Mouse (Mus musculus): ENCODE results near the gene Ppp1cb.
A peak's percentile ranks its signal among the peaks of the same experiment; 100 is the strongest.

Gene Ppp1cb

DNA sequence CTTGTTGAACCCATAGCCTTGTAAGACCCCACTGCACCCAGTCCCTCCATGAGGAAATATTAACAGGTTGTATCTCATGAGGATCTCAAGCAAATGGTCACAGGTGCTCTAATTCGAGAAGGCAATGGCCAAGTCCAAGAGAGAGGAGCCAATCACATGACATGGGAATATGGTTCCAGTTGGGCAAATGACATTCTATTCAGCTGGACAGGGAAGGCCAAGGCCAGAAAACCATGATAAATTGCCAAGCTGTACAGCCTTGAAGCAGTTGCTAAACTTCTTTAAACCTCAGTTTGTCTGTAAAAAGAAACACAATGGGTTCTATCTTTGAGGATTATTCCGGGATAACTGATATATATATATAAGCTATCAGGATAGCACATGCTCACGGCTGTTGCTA lies 14.7 kb upstream of the Ppp1cb start:
- no peak for DNase-seq (ENCODE audit: low spot score)

DNA sequence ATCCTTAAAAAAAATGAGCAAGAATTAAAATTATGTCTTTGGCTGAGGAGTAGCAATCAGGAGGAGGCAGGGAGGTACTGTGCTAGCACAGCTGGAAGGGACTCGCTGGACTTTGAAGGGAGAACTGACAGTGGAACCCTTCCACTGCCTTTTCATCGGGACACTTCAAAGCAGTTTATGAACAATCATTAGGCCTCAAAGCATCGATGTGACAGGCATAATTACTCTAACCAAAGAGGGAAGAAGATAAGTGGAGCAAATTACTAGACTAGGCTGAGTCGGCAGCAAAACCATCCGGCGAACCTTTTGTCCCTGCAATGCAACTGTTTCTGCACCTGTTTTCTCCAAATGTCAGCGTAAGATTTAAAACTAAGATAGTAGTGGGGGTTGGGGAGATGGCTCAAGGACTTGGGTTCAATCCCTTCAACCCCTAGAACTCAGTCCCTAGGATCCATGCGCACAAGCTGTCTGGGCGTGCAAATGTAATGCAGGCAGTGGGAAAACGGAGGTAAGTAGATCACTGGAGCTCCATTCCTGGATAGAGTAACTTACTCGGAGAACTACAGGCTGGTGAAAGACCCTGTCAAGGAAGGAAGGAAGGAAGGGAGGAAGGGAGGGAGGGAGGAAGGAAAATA lies 13.2 kb upstream of the Ppp1cb start:
- DNase-seq (ENCODE audit: low spot score): no peak

DNA sequence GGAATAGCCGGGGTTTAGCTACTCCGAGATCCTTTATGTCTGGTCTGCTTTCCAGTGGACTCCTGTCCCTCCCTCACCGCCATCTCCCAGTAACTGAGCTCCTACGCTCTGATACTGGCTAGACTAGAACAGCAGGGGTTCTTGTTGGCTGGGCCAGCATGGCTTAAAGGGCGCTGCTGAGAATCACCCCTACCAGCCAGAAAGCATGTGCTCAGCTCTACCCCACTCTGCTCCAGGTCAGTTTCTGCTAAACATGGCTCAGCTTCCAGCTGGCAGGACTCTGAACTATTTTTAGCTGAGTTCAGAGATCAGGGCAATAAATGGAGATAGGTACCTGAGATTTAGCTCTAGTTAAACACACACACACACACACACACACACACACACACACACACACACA lies 12.2 kb upstream of the Ppp1cb start:
- DNase-seq (ENCODE audit: low spot score): no peak

DNA sequence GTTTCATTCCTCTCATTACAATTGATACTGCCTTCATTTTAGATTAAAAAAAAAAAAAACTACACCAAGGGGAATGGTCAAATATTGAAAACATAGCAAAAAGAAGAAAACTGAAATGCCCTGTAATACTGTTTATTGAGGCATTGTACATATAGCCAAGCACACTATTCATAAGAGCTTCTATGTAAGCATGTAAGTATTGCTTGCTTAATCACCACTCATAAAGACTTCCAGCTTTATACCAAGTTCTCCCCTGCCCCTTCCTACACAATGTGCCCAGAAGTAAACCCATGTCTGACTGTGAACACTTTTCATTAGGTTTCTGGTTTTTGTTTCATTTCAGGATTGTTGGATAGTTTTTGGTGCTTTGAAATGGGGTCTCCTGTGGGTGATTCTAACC lies 11.8 kb upstream of the Ppp1cb start:
- DNase-seq (ENCODE audit: low spot score): no peak

DNA sequence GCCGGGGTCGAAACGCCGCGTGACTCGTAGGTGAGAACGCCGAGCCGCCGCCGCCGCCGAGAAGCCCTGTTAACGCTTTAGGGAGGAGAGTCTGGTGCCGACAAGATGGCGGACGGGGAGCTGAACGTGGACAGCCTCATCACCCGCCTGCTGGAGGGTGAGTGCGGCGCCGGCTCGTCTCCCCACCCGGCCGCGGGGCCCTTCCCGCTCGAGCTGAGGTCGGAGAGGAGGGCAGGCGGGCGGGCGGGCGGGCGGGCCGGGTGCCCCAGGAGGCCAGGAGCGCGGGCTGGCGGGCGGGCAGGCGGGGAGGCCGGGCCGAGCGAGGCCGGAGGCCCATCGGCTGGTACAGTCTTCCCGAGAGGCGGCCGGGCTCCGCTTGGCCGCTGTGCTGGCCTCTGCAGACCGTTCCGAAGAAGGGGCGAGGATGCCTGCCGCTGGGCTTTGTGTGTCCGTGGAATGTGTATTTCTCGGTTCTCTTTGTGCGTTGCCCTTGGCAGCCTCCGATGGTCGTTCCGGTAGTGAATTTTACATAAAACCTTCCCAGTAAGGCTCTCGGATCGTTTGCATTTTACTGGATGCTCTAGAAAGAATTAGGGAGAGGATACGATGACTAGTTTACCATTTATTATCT lies 723 bp downstream of the Ppp1cb start:
- peak; percentile 58 for DNase-seq (ENCODE audit: low spot score)

DNA sequence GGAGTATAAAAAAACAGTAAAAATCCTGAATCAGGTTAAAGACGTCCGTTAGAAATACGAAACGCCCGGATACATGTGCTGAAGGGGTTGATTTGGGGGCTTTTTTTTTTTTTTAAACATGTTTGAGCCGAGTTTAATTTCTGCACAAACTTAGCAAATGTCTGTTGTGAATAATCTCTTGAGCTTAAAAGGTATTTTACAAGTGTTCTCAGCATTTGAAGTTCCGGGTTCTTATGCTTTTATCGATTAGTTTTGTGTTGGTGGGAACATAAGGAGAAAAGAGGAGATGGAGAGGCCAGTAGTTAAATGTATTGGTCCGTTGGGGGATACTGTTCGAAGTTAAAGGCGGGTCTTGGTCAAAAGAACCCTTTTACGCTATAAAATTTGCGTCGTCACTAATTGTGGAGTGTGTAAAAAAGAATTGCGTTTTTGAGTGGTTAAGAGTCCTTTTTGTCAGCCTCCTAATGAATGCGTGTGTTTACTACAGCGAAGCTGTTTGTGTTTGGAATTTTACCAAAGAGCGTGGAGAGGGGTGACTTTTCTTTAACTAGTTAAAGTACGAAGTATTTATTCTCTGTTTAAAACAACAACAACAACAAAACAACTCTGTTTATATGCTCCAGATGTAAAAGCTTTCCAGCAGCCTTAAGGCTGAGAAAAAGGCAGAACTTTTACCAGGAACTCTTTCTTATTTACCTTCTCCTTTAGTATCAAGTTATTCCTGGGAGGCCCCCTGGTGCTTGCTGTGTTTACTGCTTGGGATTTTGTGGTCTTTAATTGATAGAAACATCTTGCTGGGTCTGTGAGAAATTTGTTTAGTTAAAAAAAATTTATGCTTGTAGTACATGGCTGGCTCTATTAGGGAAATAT lies 1.5 kb downstream of the Ppp1cb start:
- DNase-seq (ENCODE audit: low spot score): no peak

DNA sequence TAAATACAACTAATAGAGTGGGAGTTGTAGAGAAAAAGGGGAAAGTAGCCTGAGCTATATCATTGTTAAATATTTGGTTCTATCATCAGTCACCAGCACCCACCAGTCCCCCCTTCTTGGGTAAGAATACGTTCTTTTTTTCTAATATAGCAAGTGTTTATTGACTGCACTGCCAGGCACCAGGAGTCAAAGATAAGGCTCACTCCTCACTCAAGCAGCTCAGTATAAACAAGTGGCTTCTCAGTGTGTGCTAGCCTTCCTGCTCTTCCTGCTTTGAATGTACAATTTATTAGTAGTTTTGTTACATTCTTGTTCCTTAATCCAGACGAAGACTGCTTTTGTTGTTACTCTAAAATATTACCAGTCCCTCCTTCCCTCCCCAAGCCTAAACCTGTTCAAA lies 2.3 kb downstream of the Ppp1cb start:
- no peak for DNase-seq (ENCODE audit: low spot score)

DNA sequence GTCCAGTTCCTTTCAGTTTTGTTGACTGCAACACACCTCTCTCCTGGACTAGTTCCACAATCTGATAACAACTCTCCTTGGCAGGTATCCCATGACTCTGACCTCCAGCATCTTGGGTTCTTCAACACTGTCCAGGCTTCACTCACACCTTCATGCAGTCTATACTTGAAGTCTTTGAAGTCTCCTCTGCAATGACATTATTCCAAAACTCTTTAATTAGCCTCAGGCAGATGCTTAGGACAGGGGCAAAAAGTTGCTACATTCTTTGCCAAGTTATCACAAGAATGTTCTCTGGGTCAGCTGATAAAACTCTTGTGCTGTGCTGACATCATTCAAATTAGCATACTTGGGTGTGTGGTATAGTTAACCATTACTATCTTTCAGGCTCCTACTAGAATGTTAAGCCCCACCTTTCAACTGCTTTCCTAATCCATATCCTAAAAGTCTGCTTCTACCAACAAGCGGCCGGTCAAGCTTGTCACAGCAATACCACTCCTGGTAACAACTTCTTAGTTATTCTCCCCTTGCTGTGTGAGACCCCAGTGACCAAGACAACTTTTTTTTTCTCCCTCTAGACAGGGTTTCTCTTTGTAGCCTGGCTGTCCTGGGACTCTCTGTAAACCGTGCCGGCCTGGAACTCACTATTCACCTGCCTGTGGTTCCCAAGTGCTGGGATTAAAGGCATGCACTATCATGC lies 13.8 kb downstream of the Ppp1cb start:
- DNase-seq (ENCODE audit: low spot score): no peak

DNA sequence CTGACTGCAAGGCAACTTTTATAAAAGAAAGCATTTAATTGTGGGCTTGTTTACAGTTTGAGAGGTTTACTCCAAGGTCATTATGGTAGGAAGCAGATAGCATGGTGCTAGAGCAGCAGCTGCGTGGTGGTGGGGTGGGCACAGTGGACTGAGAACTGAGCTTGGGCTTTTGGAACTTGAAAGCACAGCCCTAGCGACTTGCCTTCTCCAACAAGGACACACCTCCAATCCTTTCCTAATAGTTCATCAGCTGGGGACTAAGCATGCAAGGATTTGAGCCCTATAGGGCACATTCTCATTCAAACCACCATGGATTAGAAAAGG lies 14.3 kb downstream of the Ppp1cb start:
- no peak for DNase-seq (ENCODE audit: low spot score)

DNA sequence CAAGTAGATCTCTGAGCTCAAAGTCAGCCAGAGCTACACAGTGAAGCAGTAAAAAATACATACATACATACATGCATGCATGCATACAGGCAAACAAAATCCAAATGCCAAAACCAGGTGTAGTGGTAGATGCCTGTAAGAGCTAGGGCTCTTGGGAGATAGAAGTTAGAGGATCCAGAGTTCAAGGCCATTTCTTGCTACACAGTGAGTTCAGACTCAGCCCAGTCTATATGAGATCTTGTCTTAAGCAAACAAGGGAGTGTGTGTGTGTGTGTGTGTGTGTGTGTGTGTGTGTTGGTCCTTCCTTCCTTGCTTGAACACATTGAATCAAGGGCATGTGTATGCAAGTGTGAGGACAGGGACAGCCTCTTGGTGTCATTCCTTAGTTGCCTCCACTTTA lies 17.9 kb downstream of the Ppp1cb start:
- DNase-seq (ENCODE audit: low spot score): no peak

DNA sequence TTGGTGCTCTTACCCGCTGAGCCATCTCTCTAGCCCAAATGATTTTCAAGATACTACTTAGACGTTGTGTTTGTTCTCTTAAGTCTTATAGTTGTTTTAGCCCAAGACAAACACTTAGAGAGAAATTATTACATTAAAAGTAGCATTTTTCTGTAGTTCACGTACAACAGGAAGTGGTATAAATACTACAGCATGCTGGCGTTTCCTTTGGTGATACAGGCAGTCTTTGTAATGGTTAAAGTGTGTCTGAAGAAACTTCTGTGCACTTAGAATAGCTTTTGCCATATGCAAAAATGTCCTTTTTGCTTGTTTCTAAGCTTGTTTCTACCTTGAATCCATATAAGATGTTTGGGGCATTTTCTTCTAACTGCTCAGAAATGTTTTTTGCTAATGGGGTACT lies 20.3 kb downstream of the Ppp1cb start:
- no peak for DNase-seq (ENCODE audit: low spot score)

DNA sequence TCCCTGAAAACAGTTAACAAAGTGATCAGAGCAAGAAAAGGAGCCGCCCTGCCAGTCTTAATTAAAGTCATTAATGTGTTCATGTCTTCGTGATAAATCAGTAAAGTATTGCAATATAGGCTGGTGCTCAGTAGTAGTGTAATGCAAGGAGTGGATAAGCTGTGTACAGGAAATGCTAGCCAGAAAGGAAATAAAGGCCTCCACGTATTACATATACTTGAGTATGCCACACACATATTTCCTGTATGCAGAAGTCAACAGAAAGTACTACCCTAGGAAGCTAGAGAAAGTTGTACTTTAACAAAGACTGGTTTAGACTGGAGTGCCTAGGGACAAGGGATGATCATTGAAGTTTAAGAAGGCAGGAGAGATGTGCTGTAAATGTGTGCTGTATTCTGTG lies 26.8 kb downstream of the Ppp1cb start:
- DNase-seq (ENCODE audit: low spot score): no peak

DNA sequence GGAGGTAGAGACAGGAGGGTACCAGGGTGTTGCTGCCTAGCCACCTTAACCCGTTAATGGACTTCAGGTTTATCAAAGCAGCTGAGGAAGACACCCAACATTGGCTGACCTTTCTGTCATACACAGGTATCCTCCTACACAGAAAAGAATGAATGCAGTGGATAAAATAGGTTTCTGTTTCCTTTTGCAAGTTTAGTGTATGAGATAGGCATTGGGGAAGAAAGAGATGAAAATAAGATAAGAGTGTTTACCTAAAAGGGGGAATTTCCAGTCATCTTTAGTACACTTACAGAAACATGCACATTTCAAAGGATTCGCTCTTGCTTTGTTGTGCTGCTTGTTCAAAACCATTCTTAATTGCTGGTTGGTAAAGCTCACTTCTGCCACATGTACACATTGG lies 29.4 kb downstream of the Ppp1cb start:
- no peak for DNase-seq (ENCODE audit: low spot score)

DNA sequence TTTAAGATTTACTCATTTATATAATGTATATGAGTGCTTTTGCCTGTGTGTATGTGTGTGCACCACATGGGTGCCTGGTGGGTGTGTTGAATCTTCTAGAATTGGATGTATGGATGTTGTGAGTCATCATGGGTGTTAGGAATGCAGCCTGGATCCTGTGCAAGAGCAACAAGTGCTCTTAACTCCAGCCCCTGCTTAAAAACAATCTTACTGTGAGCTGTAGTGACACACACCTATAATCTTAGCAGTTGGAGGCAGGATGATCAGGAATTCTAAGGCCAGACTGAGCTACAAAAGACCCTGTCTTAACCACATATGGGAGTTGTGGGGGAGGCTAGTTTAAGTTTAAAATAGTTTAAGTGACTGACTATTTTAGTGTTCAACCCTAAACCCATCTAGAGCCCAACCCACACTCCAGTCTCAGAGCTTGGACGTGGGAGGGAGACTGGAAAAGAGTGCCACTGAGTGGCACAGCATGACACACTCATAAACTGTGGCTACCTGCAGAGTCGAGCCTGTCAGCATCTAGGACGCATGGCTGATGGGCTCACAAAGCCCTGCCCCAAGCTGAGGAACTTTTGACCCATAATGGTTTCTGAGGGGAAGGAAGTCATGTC lies 35.5 kb downstream of the Ppp1cb start:
- DNase-seq (ENCODE audit: low spot score): no peak

DNA sequence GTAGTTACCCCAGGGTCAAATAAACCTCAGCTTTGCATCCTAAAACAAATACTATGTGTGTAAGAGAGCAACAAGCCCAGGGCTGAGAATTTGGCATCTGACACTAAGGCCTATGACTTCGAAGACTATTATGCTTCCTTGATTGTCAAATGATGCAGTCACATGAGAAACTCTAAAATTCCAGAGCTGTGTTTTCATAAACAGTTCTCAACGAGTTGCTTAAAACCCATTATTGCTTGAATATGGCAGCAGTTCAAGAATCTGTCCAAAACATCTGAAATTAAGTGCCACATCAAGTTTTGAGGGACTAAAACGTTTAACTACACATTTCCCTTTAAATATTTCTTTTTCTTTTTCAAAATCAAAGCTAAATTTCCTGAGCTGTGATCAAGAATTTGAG lies 50.1 kb downstream of the Ppp1cb start:
- DNase-seq (ENCODE audit: low spot score): no peak

DNA sequence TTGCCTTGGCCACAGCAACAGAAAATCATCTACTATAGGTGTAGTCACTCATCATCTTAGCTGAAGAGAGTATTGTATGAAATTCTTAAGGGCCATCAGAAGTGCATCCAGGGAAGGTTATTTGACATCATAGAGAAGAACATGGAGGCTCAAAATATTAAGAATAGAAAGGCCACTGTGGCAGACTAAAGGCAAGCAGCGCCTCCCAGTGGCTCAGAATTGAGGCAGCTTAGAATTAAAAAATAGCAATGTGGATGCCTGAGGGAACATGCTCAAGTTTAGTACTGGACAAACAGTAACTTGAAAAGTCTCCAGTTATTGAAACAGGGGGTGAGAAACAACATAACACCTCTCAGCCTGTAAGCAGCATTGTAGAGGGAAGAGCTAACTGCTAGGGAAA lies 61.7 kb downstream of the Ppp1cb start:
- DNase-seq (ENCODE audit: low spot score): no peak

DNA sequence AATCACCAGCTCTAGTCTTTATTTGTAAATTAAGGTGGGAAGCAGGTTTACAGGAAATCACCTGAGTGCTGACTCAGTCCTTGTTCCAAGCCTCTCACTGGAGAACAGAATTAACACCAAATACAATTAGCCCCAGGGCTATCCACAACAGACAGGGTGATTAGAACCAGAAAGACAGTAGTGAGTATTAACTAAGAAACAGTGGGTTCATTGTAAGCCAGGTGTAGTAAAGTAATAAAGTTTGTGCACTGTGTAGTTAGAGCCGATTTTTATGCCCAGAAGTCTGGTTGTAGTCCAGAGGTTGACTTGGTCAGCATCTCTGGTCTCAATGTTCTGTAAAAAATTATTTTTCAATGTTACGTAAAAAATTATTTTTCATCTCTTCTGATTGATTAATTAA lies 90.8 kb downstream of the Ppp1cb start:
- DNase-seq (ENCODE audit: low spot score): no peak

DNA sequence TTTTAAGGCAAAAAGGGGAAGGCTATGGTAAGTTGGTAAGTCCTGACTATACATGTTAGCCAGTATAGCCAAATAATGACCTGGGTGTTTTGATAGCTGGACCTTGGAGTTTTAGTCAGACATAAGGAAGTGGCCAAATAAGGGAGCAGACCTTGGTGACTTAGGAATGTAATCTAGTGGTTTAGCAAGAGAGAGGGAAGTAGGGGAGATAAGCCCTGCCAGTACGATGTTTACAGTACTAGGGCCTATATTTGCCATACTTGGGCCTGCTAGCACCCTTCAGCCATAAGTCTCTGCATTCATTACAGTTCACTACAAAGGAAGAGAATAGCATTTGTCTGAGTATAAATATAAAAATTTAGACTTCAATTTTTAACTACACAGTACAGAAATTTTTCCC lies 106.1 kb downstream of the Ppp1cb start:
- DNase-seq (ENCODE audit: low spot score): no peak

Measured in ovary, postnatal 10 days (tissue).